Mouse (Mus musculus) neural tube, embryonic 14.5 days (tissue): ENCODE results near the gene Fbxl7. TPM values are rescaled to one million over a fixed set of nuclear protein-coding genes. Genes with fewer than 3 reads are reported as not detected.

Experiments used
- ATAC-seq: fragments of 200-750 bp; cut with Nextera tagmentation; 2 replicates; pipeline ENCODE4 v1.8.0; 2017; ENCODE audit warnings: low read depth, mild to moderate bottlenecking, moderate TSS enrichment, moderate library complexity
- H3K27ac ChIP-seq: fragments of 300-500 bp; sonication (generic); 2 replicates; pipeline ENCODE4 v1.5.1; 2014; ENCODE audit warnings: low read depth, mild to moderate bottlenecking, control low read depth, low read length, moderate library complexity, mixed read lengths
- H3K27me3 ChIP-seq: fragments of 300-500 bp; sonication (generic); 2 replicates; pipeline ENCODE4 v1.6.1; 2014; ENCODE audit warnings: low read length; ENCODE audit not compliant: control insufficient read depth, insufficient read depth
- H3K36me3 ChIP-seq: fragments of 300-500 bp; sonication (generic); 2 replicates; pipeline ENCODE4 v1.6.1; 2014; ENCODE audit warnings: low read length, mixed read lengths; ENCODE audit not compliant: control insufficient read depth, insufficient read depth
- H3K4me1 ChIP-seq: fragments of 300-500 bp; sonication (generic); 2 replicates; pipeline ENCODE4 v1.6.1; 2014; ENCODE audit warnings: low read length; ENCODE audit not compliant: control insufficient read depth, insufficient read depth
- H3K4me2 ChIP-seq: fragments of 300-500 bp; sonication (generic); 2 replicates; pipeline ENCODE4 v1.6.1; 2014; ENCODE audit warnings: mild to moderate bottlenecking, low read depth, low read length, control low read depth
- H3K4me3 ChIP-seq: fragments of 300-500 bp; sonication (generic); 2 replicates; pipeline ENCODE4 v1.5.1; 2014; ENCODE audit warnings: low read depth, low read length, control low read depth, mixed read lengths
- H3K9ac ChIP-seq: fragments of 300-500 bp; sonication (generic); replicated peaks from 2 replicates; pipeline ENCODE4 v1.6.1; 2014; ENCODE audit warnings: low read depth, mild to moderate bottlenecking, control low read depth, low read length, mixed read lengths
- H3K9me3 ChIP-seq: fragments of 300-500 bp; sonication (generic); 2 replicates; pipeline ENCODE4 v1.6.1; 2016; ENCODE audit warnings: low read length; ENCODE audit not compliant: control insufficient read depth
- WGBS: fragments of 180-500 bp; shearing (Covaris S2); extraction: QIAGEN DNeasy Blood & Tissue Kit; methylation state at CpG from one replicate; pipeline ENCODE4 v1.1.7; 2014; 5-methylcytosine and 5-hydroxymethylcytosine counted together
- polyA plus RNA-seq: library from polyadenylated mRNA; unstranded; fragments of >200 nt; fragmentation: Nextera tagmentation; extraction: Ambion mirVana; gene quantifications from 2 replicates; pipeline ENCODE4 v1.2.1, GENCODE M21; 2014

Fbxl7 gene
- polyA plus RNA-seq, 1 experiment from 2014 or later = 14.4 TPM

DNA sequence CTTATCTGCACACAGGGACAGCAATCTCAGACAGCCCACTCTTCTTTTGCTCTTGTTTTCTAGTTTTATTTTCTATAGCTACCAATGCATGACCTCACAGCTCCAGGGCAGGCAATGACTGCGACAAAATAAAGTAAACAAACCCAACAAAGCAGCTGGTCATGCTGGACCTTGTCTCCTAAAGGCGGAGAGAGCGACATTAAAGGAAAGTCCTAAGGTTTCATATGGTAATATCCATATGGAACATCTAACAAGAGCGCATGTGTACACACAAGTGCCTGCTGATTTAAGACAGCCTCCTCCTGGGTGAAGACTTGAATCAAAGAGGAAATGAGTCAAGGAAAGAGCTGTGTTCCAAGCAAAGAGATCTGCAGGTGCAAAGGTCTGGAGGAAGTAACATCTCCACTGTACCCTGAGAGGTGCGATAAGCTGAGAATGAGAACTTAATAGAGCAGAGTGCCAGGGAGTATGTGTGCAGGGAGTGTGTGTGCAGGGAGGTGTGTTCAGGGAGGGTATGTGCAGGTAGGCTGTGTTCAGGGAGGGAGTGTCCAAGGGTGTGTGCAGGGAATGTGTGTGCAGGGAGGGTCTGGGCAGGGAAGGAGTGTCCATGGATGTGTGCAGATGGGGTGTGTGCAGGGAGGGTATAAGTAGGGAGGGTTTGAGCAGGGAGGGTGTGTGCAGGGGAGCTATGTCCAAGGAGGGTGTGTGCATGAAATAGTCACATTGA lies 193.3 kb downstream of the Fbxl7 start:
- H3K4me2 ChIP-seq = no peak overlapping the region
- no peak for ATAC-seq

GRCm38 (mm10) chr15:26693075-26693474 lies 202.3 kb downstream of the Fbxl7 start:
- Histone ChIP-seq H3K4me3 (no peak overlapping the region), H3K4me1 (no peaks in the 10 kb centered on the region), H3K27me3 (no peaks in the 10 kb centered on the region), H3K4me2 (no peak overlapping the region), H3K9me3 (no peaks in the 10 kb centered on the region), H3K36me3 (no peaks in the 10 kb centered on the region), H3K27ac (no peak overlapping the region), H3K9ac (no peak overlapping the region)
- ATAC-seq = no peak
- WGBS = 69% methylated on average over 3 of the region's 3 CpGs

More for the DNA sequence above, 193.3 kb downstream of the Fbxl7 start:
- no peak overlapping the region for H3K4me3 ChIP-seq
- H3K27ac ChIP-seq = no peak overlapping the region
- H3K4me1 ChIP-seq = no peaks in the 10 kb centered on the region
- 49% methylated on average over 5 of the region's 5 CpGs for WGBS
- H3K9ac ChIP-seq = no peak overlapping the region
- H3K27me3 ChIP-seq = no peaks in the 10 kb centered on the region
- no peaks in the 10 kb centered on the region for H3K9me3 ChIP-seq
- no peaks in the 10 kb centered on the region for H3K36me3 ChIP-seq

- Histone ChIP-seq H3K4me2 (no peak overlapping the region), H3K36me3 (no peaks in the 10 kb centered on the region), H3K9ac (no peak overlapping the region), H3K27me3 (no peaks in the 10 kb centered on the region), H3K9me3 (no peaks in the 10 kb centered on the region), H3K27ac (no peak overlapping the region), H3K4me1 (no peaks in the 10 kb centered on the region), H3K4me3 (no peak overlapping the region)
- 51% methylated on average over 10 of the region's 10 CpGs for WGBS
- no peak; the same call in 1 of the 2 replicates for ATAC-seq
These were observed 206.8 kb downstream of the Fbxl7 start for GRCm38 (mm10) chr15:26688472-26689104.

- H3K4me1 ChIP-seq = no peaks in the 10 kb centered on the region
- H3K4me2 ChIP-seq = no peak overlapping the region
- ATAC-seq = no peak
- H3K9ac ChIP-seq = no peak overlapping the region
- H3K27ac ChIP-seq = no peak overlapping the region
- 53% methylated on average over 7 of the region's 7 CpGs for WGBS
- H3K9me3 ChIP-seq = no peaks in the 10 kb centered on the region
- H3K36me3 ChIP-seq = no peaks in the 10 kb centered on the region
- H3K27me3 ChIP-seq = no peaks in the 10 kb centered on the region
- no peak overlapping the region for H3K4me3 ChIP-seq
These were observed 207.7 kb downstream of the Fbxl7 start for GRCm38 (mm10) chr15:26687729-26688128.

DNA sequence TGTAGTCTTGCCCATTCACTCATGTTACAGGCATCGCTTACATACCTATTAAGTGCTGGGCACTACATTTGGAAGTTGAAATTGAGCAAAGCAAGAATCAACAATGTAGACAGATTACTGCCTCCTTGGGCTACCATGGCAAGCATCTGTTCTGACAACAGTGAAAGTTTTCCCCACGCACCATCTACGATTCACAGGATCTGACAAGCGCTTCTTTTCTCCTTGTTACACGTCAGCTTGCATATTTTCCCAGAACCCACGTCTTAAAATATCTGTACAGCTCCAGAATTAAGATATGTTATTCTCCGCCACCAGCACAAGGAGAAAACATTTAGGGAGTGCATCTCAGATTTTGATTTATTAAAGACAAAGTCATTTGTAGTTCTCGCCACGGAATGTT lies 213.1 kb downstream of the Fbxl7 start:
- ATAC-seq = no peak
- WGBS = 92% methylated on average over 9 of the region's 9 CpGs
- Histone ChIP-seq H3K9me3 (no peaks in the 10 kb centered on the region), H3K4me3 (no peak overlapping the region), H3K4me2 (no peak overlapping the region), H3K27me3 (no peaks in the 10 kb centered on the region), H3K4me1 (no peaks in the 10 kb centered on the region), H3K9ac (no peak overlapping the region), H3K27ac (no peak overlapping the region), H3K36me3 (no peaks in the 10 kb centered on the region)

DNA sequence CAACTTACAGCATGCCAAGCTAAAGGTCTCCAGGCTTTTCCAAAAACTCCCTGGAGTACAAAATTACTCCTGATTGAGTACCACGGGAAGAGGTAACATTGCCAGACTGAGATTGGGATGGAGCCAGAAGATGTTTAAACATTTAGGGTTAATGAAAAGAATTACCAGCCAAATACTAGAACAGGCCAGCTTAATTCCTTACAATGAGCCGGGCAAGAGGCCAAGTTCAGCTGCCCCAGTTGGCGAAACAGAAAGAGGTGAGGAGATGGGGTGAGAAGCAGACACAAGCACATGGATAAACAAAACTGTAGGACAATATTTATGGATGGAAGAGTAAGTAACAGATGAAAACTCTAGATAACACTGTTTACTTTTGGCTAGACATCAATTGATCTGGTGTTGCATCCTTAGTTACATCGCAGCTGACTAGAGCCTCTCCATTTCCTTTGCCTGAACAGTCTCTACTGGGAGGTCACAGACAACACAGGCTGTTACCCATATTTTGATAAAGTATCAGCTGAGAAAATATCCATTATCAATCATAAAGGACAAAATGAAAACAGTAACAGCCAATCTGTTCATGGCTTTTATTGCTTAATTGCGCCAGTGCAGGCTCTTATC lies 222.0 kb downstream of the Fbxl7 start:
- no peak overlapping the region for H3K4me3 ChIP-seq
- H3K4me2 ChIP-seq = no peak overlapping the region
- no peaks in the 10 kb centered on the region for H3K4me1 ChIP-seq
- WGBS = 64% methylated on average over 5 of the region's 5 CpGs
- peak; percentile 41; the same call in 1 of the 2 replicates for ATAC-seq
- no peaks in the 10 kb centered on the region for H3K27me3 ChIP-seq
- no peak overlapping the region for H3K27ac ChIP-seq
- H3K9me3 ChIP-seq = no peaks in the 10 kb centered on the region
- H3K9ac ChIP-seq = no peak overlapping the region
- H3K36me3 ChIP-seq = no peaks in the 10 kb centered on the region

DNA sequence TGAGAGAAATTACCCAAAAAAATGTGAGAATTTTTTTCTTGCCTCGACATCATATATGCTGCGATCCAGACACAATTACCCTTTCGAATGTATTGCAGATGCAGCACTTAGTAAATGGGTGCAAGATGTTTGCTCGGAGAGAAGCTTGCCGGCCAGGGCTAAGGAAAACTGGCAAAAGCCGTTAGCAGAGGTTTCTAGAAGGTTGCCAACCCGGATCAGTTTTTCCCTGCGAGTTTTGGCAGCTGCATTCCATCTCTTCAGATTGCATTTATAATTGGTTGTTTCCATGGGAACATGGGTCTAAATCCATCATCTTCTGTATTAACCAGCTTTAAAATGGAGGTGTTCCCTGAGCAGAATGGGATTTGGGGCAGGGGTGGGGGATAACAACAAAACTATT lies 240.4 kb downstream of the Fbxl7 start:
- Histone ChIP-seq H3K27ac (no peak overlapping the region), H3K9ac (no peak overlapping the region), H3K36me3 (no peaks in the 10 kb centered on the region), H3K4me3 (no peak overlapping the region), H3K27me3 (no peaks in the 10 kb centered on the region), H3K4me1 (no peaks in the 10 kb centered on the region), H3K4me2 (no peak overlapping the region), H3K9me3 (no peaks in the 10 kb centered on the region)
- ATAC-seq = no peak
- 83% methylated on average over 8 of the region's 8 CpGs for WGBS

DNA sequence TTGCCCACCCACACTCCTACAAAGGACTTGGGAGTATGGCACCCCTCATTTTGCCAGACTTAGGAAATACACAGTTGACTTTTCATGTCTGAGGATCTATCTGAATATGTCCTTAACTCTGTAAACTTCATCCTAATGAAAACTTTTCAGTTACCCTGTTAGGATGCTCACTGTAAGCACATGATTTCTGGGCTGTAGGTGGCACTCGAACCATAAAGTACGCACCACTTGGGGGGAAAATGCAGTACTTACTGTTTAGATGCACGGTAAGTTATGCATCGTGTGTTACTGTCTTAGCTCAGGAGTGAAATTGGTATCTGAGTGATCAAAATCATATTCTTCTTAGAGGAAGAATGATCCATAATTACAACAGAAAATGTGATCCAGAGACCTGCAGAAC lies 252.8 kb downstream of the Fbxl7 start:
- Histone ChIP-seq H3K4me1 (no peaks in the 10 kb centered on the region), H3K9me3 (no peaks in the 10 kb centered on the region), H3K36me3 (no peaks in the 10 kb centered on the region), H3K4me2 (no peak overlapping the region), H3K27ac (no peak overlapping the region), H3K4me3 (no peak overlapping the region), H3K9ac (no peak overlapping the region), H3K27me3 (no peaks in the 10 kb centered on the region)
- WGBS = 90% methylated on average over 4 of the region's 4 CpGs
- no peak for ATAC-seq

DNA sequence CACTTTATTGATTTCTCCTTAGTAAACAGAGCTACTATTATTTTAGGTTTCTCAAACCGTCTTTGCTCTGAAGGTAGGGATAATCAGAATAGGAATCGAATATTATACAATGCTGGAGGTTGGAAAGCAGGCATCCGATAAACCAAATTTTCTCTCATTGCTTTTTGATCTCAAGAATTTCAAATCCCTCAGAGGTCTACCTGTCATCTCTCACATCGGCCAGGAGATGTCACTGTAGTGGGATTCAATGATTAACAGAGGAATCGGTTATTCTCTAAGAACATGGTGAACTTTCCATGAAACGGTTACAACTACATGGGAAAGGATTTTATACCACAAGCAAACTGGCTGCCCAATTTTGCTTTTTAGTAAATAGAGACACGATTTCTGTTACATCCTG lies 255.7 kb downstream of the Fbxl7 start:
- H3K4me2 ChIP-seq = no peak overlapping the region
- no peak for ATAC-seq
- H3K36me3 ChIP-seq = no peaks in the 10 kb centered on the region
- no peak overlapping the region for H3K4me3 ChIP-seq
- no peaks in the 10 kb centered on the region for H3K27me3 ChIP-seq
- H3K4me1 ChIP-seq = no peaks in the 10 kb centered on the region
- no peak overlapping the region for H3K9ac ChIP-seq
- no peak overlapping the region for H3K27ac ChIP-seq
- H3K9me3 ChIP-seq = no peaks in the 10 kb centered on the region
- WGBS = 67% methylated on average over 7 of the region's 7 CpGs
